Comparison of ENCODE assay signal across 12 mouse cellular contexts in genomic region chr3:69519789-69520558, GRCm38 (mm10).
DNase-seq lines count a peak whose midpoint lies in the region; ATAC-seq and TF ChIP-seq lines count a peak whose summit lies in the region.
"Had no signal": no experiment of that assay in that cellular context is flagged by ENCODE, and none has a peak within 500 bp of the region (broad histone marks: within the 10 kb centered on the region; RNA-seq: fewer than 3 reads in every experiment).

No protein-coding gene starts in this region.

- H3K27me3 ChIP-seq in forebrain, embryonic 10.5 days (ENCODE audit: poor library complexity, severe bottlenecking) = no peaks in the 10 kb centered on the region
- H3K27me3 ChIP-seq in forebrain, embryonic 11.5 days (ENCODE audit: control insufficient read depth, insufficient read depth, low read length) = no peaks in the 10 kb centered on the region
- no peaks in the 10 kb centered on the region for H3K27me3 ChIP-seq in hindbrain, embryonic 13.5 days
- H3K27me3 ChIP-seq in thymus, adult 2 months (ENCODE audit: control insufficient read depth, insufficient read depth, low read length) = no peaks in the 10 kb centered on the region

- H3K9ac ChIP-seq in forebrain, embryonic 11.5 days (ENCODE audit: low read length) = no peak overlapping the region
- H3K9ac ChIP-seq in hindbrain, embryonic 13.5 days = no peak overlapping the region
- H3K9ac ChIP-seq: liver, postnatal 0 days had no signal

- H3K27ac ChIP-seq in forebrain, embryonic 10.5 days = peak overlapping the region; percentile 53
- no peak overlapping the region for H3K27ac ChIP-seq in forebrain, embryonic 11.5 days (ENCODE audit: low read depth, low read length)
- H3K27ac ChIP-seq in hindbrain, embryonic 13.5 days = peak overlapping the region; percentile 69
- no peak overlapping the region for H3K27ac ChIP-seq in thymus, adult 2 months (ENCODE audit: control insufficient read depth, insufficient read depth, low read length)

- H3K36me3 ChIP-seq in forebrain, embryonic 10.5 days (replicated peaks) = no peaks in the 10 kb centered on the region
- no peaks in the 10 kb centered on the region for H3K36me3 ChIP-seq in forebrain, embryonic 11.5 days (ENCODE audit: control insufficient read depth, insufficient read depth, low read length)
- H3K36me3 ChIP-seq in hindbrain, embryonic 13.5 days = no peaks in the 10 kb centered on the region
- no peaks in the 10 kb centered on the region for H3K36me3 ChIP-seq in thymus, adult 2 months (ENCODE audit: control insufficient read depth, insufficient read depth, low read length)

- H3K4me2 ChIP-seq in forebrain, embryonic 11.5 days (ENCODE audit: low read depth, low read length, severe bottlenecking) = no peak overlapping the region
- H3K4me2 ChIP-seq in hindbrain, embryonic 13.5 days = no peak overlapping the region

- ATAC-seq in forebrain, embryonic 11.5 days (replicated peaks; ENCODE audit: low FRiP score) = no peak
- 0 out of 2 replicates have a peak, but pooled peaks have one; percentile 21 for ATAC-seq in hindbrain, embryonic 13.5 days (ENCODE audit: low FRiP score)
- ATAC-seq: liver, postnatal 0 days had no signal

- H3K9me3 ChIP-seq in forebrain, embryonic 10.5 days = no peaks in the 10 kb centered on the region
- H3K9me3 ChIP-seq in forebrain, embryonic 11.5 days (ENCODE audit: control insufficient read depth, low read length) = no peaks in the 10 kb centered on the region
- H3K9me3 ChIP-seq in hindbrain, embryonic 13.5 days = no peaks in the 10 kb centered on the region

- 76% methylated on average over 21 of the region's 21 CpGs for WGBS in forebrain, embryonic 10.5 days
- WGBS in forebrain, embryonic 11.5 days = 75% methylated on average over 21 of the region's 21 CpGs
- WGBS in hindbrain, embryonic 13.5 days = 70% methylated on average over 21 of the region's 21 CpGs
- 96% methylated on average over 21 of the region's 21 CpGs for WGBS in thymus, adult 2 months

- H3K4me1 ChIP-seq in forebrain, embryonic 10.5 days = peaks cover 18% of the 10 kb centered on the region
- no peaks in the 10 kb centered on the region for H3K4me1 ChIP-seq in forebrain, embryonic 11.5 days (replicated peaks; ENCODE audit: control insufficient read depth, insufficient read depth, low read length)
- peaks cover 34% of the 10 kb centered on the region for H3K4me1 ChIP-seq in hindbrain, embryonic 13.5 days (replicated peaks)
- no peaks in the 10 kb centered on the region; the same call in 1 of the 2 replicates for H3K4me1 ChIP-seq in thymus, adult 2 months (replicated peaks; ENCODE audit: control insufficient read depth, insufficient read depth, low read length)

- no peak overlapping the region for H3K4me3 ChIP-seq in forebrain, embryonic 10.5 days
- H3K4me3 ChIP-seq in forebrain, embryonic 11.5 days (ENCODE audit: low read depth, low read length) = no peak overlapping the region
- H3K4me3 ChIP-seq in hindbrain, embryonic 13.5 days = no peak overlapping the region
- no peak overlapping the region for H3K4me3 ChIP-seq in thymus, adult 2 months (ENCODE audit: control insufficient read depth, insufficient read depth, low read length)

- TF ChIP-seq CTCF in thymus, adult 2 months (IDR thresholded peaks at IDR 0.05; ENCODE audit: borderline replicate concordance, control insufficient read depth, extremely low read depth, insufficient read depth, low read length, poor library complexity) = no peak

- TF ChIP-seq POLR2A in thymus, adult 2 months (IDR thresholded peaks at IDR 0.05; ENCODE audit: control insufficient read depth, extremely low read depth, insufficient read depth, low read length, poor library complexity) = no peak

- no peak for DNase-seq in forebrain, embryonic 10.5 days (ENCODE audit: extremely low spot score, low spot score)
- DNase-seq in forebrain, embryonic 11.5 days (ENCODE audit: low spot score) = no peak
- peak; percentile 78 to 85 for DNase-seq in cerebellum, postnatal 10 days
- peak; percentile 24 for DNase-seq in neural tube, embryonic 10.5 days (ENCODE audit: extremely low spot score, low spot score)
- no peak for DNase-seq in thymus, adult 2 months
- DNase-seq in thymus, postnatal 10 days (ENCODE audit: low spot score in 2 of 2) = no peak
- DNase-seq in kidney, postnatal 10 days = no peak
- DNase-seq: adrenal gland, adult 2 months; kidney, postnatal 36 days; liver, postnatal 0 days; right cerebral cortex, adult 18-20 months had no signal

Comparison
In these comparisons a context has a peak if more than half of its experiments do, and no peak if none do; other contexts are left out.
1. H3K27ac ChIP-seq: peak in forebrain, embryonic 10.5 days (single experiment) and hindbrain, embryonic 13.5 days (single experiment); none in forebrain, embryonic 11.5 days (single experiment) and thymus, adult 2 months (single experiment).
2. DNase-seq: peak in cerebellum, postnatal 10 days (2 of 2) and neural tube, embryonic 10.5 days (single experiment); none in forebrain, embryonic 10.5 days (single experiment), forebrain, embryonic 11.5 days (single experiment), thymus, adult 2 months (single experiment), thymus, postnatal 10 days (0 of 2) and kidney, postnatal 10 days (single experiment).